Mouse (Mus musculus) lung, adult 2 months (tissue): ENCODE measurements around the gene Susd6. TPM values are rescaled to one million over a fixed set of nuclear protein-coding genes. Genes with fewer than 3 reads are reported as not detected.

Source experiments
- DNase-seq: peaks from one replicate; pipeline ENCODE4 v3.0.0; 2022
- H3K4me1 ChIP-seq: fragments of 200-500 bp; 2 replicates; pipeline ENCODE4 v1.6.1; 2011; ENCODE audit warnings: low read length; ENCODE audit not compliant: control insufficient read depth, insufficient read depth
- H3K4me3 ChIP-seq: fragments of 200-500 bp; replicated peaks from 2 replicates; pipeline ENCODE3; 2011; ENCODE audit warnings: low read depth, mild to moderate bottlenecking, control low read depth, low read length; ENCODE audit errors: extremely low read depth
- CTCF ChIP-seq: fragments of 200-500 bp; IDR thresholded peaks from 2 replicates; pipeline ENCODE4 v1.5.1; 2011; ENCODE audit warnings: mild to moderate bottlenecking, low read length, control low read depth; ENCODE audit not compliant: insufficient read depth
- POLR2A ChIP-seq: fragments of 200-500 bp; IDR thresholded peaks from 2 replicates; pipeline ENCODE4 v1.6.1; 2011; ENCODE audit warnings: low read depth, mild to moderate bottlenecking, control low read depth, low read length, borderline replicate concordance; ENCODE audit errors: extremely low read depth
- WGBS: fragments of 180-500 bp; shearing (Covaris S2); methylation state at CpG from one replicate; pipeline ENCODE4 v1.1.7; 2018; 5-methylcytosine and 5-hydroxymethylcytosine counted together
- polyA plus RNA-seq: library from polyadenylated mRNA; depleted of rRNA; stranded (reverse); fragments of >200 nt; gene quantifications from 2 replicates; pipeline ENCODE4 v1.2.3, GENCODE M21; 2012

Susd6 gene
- polyA plus RNA-seq, 1 experiment, result 83.3 TPM

GRCm38 (mm10) chr12:80878093-80878430 lies 87.8 kb downstream of the Susd6 start:
- H3K4me3 ChIP-seq, result no peak overlapping the region
- DNase-seq, result no peak
- TF ChIP-seq CTCF (no peak), POLR2A (no peak)
- peaks cover 9% of the 10 kb centered on the region for H3K4me1 ChIP-seq
- 60% methylated on average over 6 of the region's 6 CpGs for WGBS

GRCm38 (mm10) chr12:80878653-80879052 lies 88.3 kb downstream of the Susd6 start:
- no peak for DNase-seq
- 76% methylated on average over 3 of the region's 3 CpGs for WGBS
- Histone ChIP-seq H3K4me3 (no peak overlapping the region), H3K4me1 (peaks cover 9% of the 10 kb centered on the region)
- no peak for TF ChIP-seq POLR2A
- no peak for TF ChIP-seq CTCF

GRCm38 (mm10) chr12:80879267-80879666 lies 89.0 kb downstream of the Susd6 start:
- no peak for TF ChIP-seq POLR2A
- TF ChIP-seq CTCF, result no peak
- WGBS, result 47% methylated on average over 4 of the region's 4 CpGs
- H3K4me1 ChIP-seq, result peaks cover 9% of the 10 kb centered on the region
- DNase-seq, result no peak
- no peak overlapping the region for H3K4me3 ChIP-seq

GRCm38 (mm10) chr12:80881121-80881520 lies 90.8 kb downstream of the Susd6 start:
- DNase-seq, result no peak
- TF ChIP-seq CTCF (no peak), POLR2A (no peak)
- 80% methylated on average over 3 of the region's 3 CpGs for WGBS
- H3K4me1 ChIP-seq, result peaks cover 14% of the 10 kb centered on the region
- H3K4me3 ChIP-seq, result no peak overlapping the region

- TF ChIP-seq POLR2A, result no peak
- no peak for TF ChIP-seq CTCF
- WGBS, result 81% methylated on average over 3 of the region's 3 CpGs
- DNase-seq, result no peak
- Histone ChIP-seq H3K4me1 (peaks cover 9% of the 10 kb centered on the region), H3K4me3 (no peak overlapping the region)
Observed at GRCm38 (mm10) chr12:80883278-80883677, 93.0 kb downstream of the Susd6 start.

- 33% methylated on average over 5 of the region's 5 CpGs for WGBS
- no peak overlapping the region for H3K4me3 ChIP-seq
- peaks cover 6% of the 10 kb centered on the region for H3K4me1 ChIP-seq
- TF ChIP-seq POLR2A (no peak), CTCF (no peak)
- no peak for DNase-seq
Observed at GRCm38 (mm10) chr12:80883881-80884280, 93.6 kb downstream of the Susd6 start.

- DNase-seq, result peak; percentile 39
- H3K4me1 ChIP-seq, result peaks cover 6% of the 10 kb centered on the region
- TF ChIP-seq CTCF (no peak), POLR2A (peak; percentile 25; the same call in 1 of the 2 replicates)
- peak overlapping the region; percentile 4 for H3K4me3 ChIP-seq
- 14% methylated on average over 15 of the region's 15 CpGs for WGBS
Observed at GRCm38 (mm10) chr12:80885301-80886288, 95.3 kb downstream of the Susd6 start.

- TF ChIP-seq CTCF (no peak), POLR2A (no peak)
- peaks cover 6% of the 10 kb centered on the region for H3K4me1 ChIP-seq
- H3K4me3 ChIP-seq, result no peak overlapping the region
- no peak for DNase-seq
- 44% methylated on average over 2 of the region's 2 CpGs for WGBS
Observed at GRCm38 (mm10) chr12:80887036-80887435, 96.7 kb downstream of the Susd6 start.

GRCm38 (mm10) chr12:80889331-80889730 lies 99.0 kb downstream of the Susd6 start:
- no peak for DNase-seq
- 96% methylated on average over 3 of the region's 3 CpGs for WGBS
- TF ChIP-seq CTCF (no peak), POLR2A (no peak)
- Histone ChIP-seq H3K4me3 (no peak overlapping the region), H3K4me1 (peaks cover 6% of the 10 kb centered on the region)

- H3K4me1 ChIP-seq, result no peaks in the 10 kb centered on the region; the same call in 1 of the 2 replicates
- H3K4me3 ChIP-seq, result no peak overlapping the region
- no peak for TF ChIP-seq CTCF
- TF ChIP-seq POLR2A, result no peak
- 72% methylated on average over 2 of the region's 2 CpGs for WGBS
- DNase-seq, result no peak
Observed at GRCm38 (mm10) chr12:80891074-80891473, 100.8 kb downstream of the Susd6 start.

- TF ChIP-seq POLR2A (no peak), CTCF (no peak)
- 85% methylated on average over 18 of the region's 18 CpGs for WGBS
- H3K4me1 ChIP-seq, result no peaks in the 10 kb centered on the region; the same call in 1 of the 2 replicates
- no peak overlapping the region for H3K4me3 ChIP-seq
- no peak for DNase-seq
Observed at GRCm38 (mm10) chr12:80893720-80894494, 103.6 kb downstream of the Susd6 start.
